Mouse (Mus musculus) ovary, adult 2 months (tissue): ENCODE data around the gene Sipa1l2. TPM values are rescaled to one million over a fixed set of nuclear protein-coding genes. Genes with fewer than 3 reads are reported as not detected.

Experiments
- polyA plus RNA-seq: library from polyadenylated mRNA; depleted of rRNA; stranded (reverse); fragments of >200 nt; gene quantifications from 2 replicates; pipeline ENCODE4 v1.2.3, GENCODE M21; 2012; rRNA removed

The Sipa1l2 gene
- 18.9 and 19.7 TPM in 2 replicates for polyA plus RNA-seq

DNA sequence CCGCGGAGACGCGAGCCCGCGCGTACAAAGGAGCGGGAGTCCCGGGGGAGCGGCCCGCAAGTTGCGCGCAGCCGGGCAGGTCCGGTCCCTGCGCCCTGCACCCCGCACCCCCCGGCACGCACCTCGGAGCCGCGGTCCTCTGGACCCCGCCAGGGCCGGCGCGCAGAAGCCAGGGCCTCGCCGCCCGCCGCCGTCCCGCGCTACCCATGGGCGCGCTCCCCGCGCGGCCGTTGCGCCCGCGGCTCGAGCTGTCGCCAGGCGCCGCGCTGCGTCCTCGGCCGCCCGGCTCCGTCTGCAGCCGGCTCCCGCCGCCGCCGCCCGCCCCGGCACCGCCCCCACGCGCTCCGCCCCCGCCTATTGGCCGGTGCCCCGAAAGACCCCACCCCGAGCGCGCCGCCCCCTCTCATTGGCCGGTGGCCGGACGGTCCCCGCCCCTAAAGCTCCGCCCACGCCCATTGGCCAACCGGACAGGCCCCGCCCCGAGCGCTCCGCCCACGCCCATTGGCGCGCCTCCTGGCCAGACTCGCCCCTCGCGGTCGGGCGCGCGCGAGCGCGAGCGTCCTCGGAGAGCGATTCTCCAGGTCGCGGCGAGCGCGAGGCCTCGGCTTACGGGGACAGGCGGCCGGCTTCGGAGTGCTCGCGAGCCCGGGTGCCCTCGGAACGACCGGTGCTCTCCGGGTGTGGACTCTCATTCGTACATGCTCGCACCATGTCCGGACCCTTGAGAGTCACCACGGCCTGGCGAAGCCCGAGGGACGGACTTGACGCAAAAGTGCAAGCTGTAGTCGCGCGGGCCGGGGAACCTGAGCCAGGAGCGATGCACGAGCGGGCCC, at the start of gene Sipa1l2:
Gene Sipa1l2 (minus strand): TSS at position 276 of the 833 bp plus-strand sequence.

Other genes with a start within 250 kb of the Sipa1l2 start
- 3.3 and 6.5 TPM in 2 replicates for gene Map10, start 100.0 kb upstream of the Sipa1l2 start, polyA plus RNA-seq
- 38.7 and 41.3 TPM in 2 replicates for gene Ntpcr, start 160.2 kb upstream of the Sipa1l2 start, polyA plus RNA-seq